ENCODE assay signal across 13 mouse cellular contexts in the genomic region with DNA sequence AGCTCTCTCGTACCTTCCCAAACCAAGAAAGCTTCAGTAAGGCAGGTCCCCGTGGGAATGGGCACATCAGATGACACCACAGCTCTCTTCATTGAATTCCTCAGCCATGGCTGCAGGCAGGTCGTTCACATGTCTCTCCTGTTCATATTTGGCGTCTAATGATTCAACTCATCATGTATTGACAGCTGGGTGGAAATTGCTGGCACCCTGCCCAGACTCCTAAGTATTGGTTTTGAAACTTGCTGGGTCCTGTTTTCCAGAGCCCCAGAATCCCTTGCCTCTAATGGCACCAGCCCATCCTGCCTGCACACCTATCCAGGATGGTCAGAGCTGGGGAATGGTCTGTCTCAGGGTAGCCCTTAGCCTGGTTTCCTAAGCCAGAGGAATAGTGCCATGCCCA.
"Had no signal": no experiment of that assay in that cellular context is flagged by ENCODE, and none has a peak within 500 bp of the region (broad histone marks: within the 10 kb centered on the region; RNA-seq: fewer than 3 reads in every experiment).

No protein-coding gene starts in this region.

- H3K27ac ChIP-seq: kidney, postnatal 0 days; limb, embryonic 15.5 days; liver, embryonic 14.5 days; midbrain, embryonic 15.5 days; neural tube, embryonic 12.5 days; stomach, embryonic 15.5 days had no signal

- H3K36me3 ChIP-seq: limb, embryonic 15.5 days; midbrain, embryonic 15.5 days; neural tube, embryonic 12.5 days; stomach, embryonic 15.5 days had no signal

- H3K9ac ChIP-seq: limb, embryonic 15.5 days; liver, embryonic 14.5 days; midbrain, embryonic 15.5 days; neural tube, embryonic 12.5 days; stomach, embryonic 15.5 days had no signal

- H3K4me2 ChIP-seq: limb, embryonic 15.5 days; midbrain, embryonic 11.5 days; midbrain, embryonic 15.5 days; neural tube, embryonic 12.5 days; stomach, embryonic 15.5 days had no signal

- H3K27me3 ChIP-seq: limb, embryonic 15.5 days; midbrain, embryonic 15.5 days; neural tube, embryonic 12.5 days; stomach, embryonic 15.5 days had no signal

- ATAC-seq: midbrain, embryonic 15.5 days had no signal

- H3K4me3 ChIP-seq: limb, embryonic 15.5 days; midbrain, embryonic 15.5 days; neural tube, embryonic 12.5 days; stomach, embryonic 15.5 days had no signal

- H3K9me3 ChIP-seq: limb, embryonic 15.5 days; midbrain, embryonic 15.5 days; neural tube, embryonic 12.5 days; stomach, embryonic 15.5 days had no signal

- DNase-seq: kidney, adult 11 months; kidney, adult 9 months; kidney, postnatal 36 days; lung, adult 18-20 months; lung, postnatal 4 days; thymus, postnatal 4 days had no signal
